Mouse (Mus musculus): ENCODE results near the gene Gart.

DNA sequence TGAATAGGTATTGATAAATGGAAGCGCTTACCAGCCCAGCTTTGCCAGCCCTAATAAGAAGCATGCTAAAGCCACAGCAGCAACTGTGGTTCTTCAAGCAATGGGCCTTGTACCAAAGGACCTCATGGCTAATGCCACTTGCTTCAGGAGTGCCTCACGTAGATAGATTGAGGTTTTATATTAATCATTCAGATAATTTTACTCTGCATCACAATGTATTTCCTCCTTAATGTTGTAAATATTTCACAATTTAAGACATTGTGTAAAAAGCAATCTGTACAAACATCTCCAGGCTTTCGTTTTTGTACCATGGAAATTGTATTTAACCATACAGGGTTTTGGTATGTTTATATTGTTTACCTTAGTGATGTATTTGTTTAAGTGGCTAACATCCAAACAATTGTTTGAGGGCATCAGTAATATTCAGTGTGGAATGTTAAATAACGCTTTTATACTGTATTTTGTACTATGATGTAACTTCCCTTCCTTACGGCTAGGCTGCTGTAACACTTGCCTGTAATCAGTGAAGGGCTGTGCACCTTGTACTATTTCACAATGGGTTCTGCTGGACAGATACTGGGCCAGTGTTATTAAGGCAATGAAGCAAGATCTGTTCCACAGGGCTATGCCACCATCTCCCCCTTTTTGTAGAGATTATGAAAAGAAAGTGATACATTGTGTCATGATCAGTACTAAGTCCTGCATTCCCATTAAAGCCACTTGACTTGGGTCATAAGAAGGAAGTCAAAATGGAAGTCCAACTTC is 31.6 kb upstream of the Gart start:
- no peak for TF ChIP-seq FLI1 (IDR thresholded peaks at IDR 0.05; ENCODE audit: low read length)
- no peak for TF ChIP-seq GATA1 (IDR thresholded peaks at IDR 0.05; ENCODE audit: borderline replicate concordance, low read length)
